Mouse (Mus musculus) ZHBTc4 (cell line): ENCODE measurements around the gene Gngt2.

Experiments used
- DNase-seq: peaks from one replicate; pipeline ENCODE4 v3.0.0-alpha.2; 2011; ENCODE audit warnings: low read depth, low spot score

The Gngt2 gene

GRCm38 (mm10) chr11:95826317-95827167 lies 10.5 kb upstream of the Gngt2 start:
- no peak for DNase-seq

DNA sequence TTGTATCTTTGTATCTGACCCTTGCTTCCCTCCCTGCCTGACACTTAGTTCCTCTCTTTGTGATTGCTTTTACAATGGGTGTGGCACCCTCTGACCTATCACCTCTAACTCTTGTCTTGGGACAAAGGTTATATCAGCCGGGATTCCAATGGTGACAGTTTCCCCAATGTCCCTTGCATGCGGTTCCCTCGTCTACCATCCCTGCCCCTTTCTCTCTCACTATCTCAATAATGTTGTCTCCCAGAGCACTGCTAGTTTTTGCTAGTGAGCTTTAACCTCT lies 9.9 kb upstream of the Gngt2 start:
- peak; percentile 43 for DNase-seq

- peak; percentile 82 for DNase-seq
Observed at GRCm38 (mm10) chr11:95827464-95828085, 9.4 kb upstream of the Gngt2 start.

- no peak for DNase-seq
Observed at GRCm38 (mm10) chr11:95828181-95828964, 8.6 kb upstream of the Gngt2 start.

- DNase-seq = no peak
Observed at GRCm38 (mm10) chr11:95829526-95830050, 7.4 kb upstream of the Gngt2 start.

GRCm38 (mm10) chr11:95830411-95831275 lies 6.4 kb upstream of the Gngt2 start:
- DNase-seq = peak; percentile 71

DNA sequence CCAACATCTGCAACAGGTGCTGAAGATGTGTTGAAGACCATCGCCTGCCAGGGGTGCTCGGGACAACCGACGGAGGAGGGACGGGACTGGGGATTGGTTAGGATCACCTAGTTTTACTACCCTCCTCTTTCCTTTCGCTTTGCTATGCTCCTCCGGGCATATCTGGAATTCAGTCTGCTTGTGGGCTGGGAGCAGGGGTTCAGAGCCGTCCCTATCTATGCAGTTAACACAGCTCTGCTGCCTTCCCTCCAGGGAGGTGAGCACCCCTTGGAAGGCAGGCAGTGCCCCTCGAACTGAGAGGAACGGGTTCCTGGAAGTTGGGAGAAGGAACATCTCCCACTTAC lies 5.8 kb upstream of the Gngt2 start:
- no peak for DNase-seq

GRCm38 (mm10) chr11:95831641-95832040 lies 5.4 kb upstream of the Gngt2 start:
- DNase-seq = peak; percentile 75

- no peak for DNase-seq
Observed at GRCm38 (mm10) chr11:95832129-95833005, 4.6 kb upstream of the Gngt2 start.

- DNase-seq = no peak
Observed at GRCm38 (mm10) chr11:95833006-95833570, 3.9 kb upstream of the Gngt2 start.

DNA sequence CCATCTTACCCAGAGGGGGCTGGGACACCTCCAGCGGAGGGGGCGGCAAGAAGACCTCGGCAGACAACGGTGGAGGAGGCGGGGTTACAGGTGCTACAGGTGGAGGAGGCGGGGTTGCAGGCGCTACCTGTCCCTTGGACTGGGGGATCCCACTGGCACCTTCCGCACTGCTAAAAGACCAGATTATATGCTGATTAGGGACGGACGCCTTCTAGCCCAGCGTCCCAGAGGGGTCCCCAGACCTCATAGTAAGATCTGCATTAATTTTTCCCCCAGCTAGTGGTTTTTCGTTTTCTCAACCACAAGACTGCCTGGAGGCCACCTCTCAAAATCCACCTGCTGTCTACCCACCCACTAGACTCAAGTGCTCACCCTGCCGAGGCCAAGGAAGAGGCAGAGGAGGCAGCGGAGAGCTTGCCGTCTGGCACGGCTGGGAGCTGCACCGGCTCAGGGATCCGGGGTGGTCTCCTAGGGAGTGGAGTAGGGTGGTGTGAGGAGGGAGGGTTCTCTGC lies 3.3 kb upstream of the Gngt2 start:
- DNase-seq = no peak

- peak; percentile 39 for DNase-seq
Observed at GRCm38 (mm10) chr11:95834143-95834667, 2.8 kb upstream of the Gngt2 start.

GRCm38 (mm10) chr11:95834742-95835710 lies 2.0 kb upstream of the Gngt2 start:
- DNase-seq = no peak

- no peak for DNase-seq
Observed at GRCm38 (mm10) chr11:95835832-95836231, 1.2 kb upstream of the Gngt2 start.

DNA sequence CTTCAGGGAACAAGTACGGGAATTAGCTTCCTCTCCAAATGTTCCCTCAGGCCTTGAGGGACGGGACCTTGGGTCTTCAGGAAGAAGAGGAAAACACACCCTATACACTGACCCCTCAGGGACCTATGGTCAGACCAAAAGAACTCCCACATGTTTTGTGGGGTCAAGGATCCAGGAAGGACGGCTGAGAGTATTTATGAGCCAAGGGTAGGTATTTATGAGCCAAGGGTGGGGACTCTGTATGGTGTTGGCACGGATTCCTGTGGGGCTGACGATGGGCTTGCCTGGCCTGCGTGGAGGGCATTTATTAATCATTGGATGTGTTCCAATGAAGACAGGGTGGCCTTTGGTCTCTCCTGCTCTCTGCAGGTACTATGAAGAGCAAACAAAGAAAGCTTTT lies 583 bp upstream of the Gngt2 start:
- no peak for DNase-seq

DNA sequence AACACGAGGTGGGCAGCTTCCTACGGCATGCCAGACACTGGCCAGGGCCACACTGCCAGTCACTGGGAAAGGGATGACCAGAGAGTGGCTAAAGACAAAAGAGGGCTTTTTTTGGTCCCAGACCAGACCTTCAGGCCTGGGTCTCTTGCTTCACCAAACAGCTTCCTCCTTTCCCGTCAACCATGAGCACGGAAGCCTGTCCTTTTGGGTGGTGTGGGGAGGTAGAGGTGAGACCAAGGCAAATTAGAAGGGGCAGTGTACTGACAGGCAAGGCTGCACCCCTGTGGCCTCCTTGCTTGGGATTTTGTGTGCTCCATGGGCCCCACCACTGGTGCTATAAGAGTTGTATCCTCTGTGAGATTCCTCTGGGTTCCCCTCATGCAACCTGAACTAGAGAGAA lies 1.6 kb downstream of the Gngt2 start:
- DNase-seq = no peak

DNA sequence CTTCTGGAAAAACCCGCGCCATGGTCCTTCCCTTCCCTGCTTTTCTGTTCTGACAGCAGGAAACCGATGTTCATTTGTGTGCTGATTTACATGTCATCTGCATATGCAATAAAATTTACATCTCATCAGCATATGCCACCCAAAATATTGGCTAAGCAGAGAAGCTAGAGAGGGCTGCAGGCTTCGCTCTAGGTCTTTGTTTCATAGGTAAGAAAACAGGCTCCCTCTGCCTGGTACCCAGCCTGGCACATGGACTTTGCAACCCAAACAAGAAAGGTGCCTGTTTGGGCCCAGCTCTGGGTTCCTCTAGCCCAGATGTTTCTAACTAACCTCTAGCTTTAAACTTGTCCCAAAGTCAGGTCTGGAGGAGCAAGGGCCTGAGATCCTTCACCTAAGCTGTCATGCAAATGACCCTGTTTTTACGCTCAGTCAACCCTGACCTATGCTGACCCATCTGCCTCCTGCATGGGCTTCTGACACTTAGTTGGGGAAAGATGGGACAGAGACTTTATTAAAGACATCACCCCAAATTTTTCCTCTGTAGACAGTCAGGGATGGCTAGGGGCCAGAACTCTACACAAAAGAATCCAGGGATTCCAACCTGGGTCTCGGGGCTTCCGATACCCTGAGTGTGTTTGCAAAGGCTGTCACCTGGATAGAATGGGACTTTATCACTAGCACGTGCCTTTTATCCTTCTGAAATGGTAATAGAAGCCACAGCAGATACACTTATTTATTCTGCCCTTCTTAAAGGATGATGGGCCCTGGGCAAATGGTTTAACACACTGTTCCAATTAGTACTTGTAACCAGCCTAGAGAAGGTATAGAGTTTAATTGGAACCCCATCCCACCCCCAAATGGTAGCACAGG lies 2.2 kb downstream of the Gngt2 start:
- DNase-seq = no peak
